Mouse (Mus musculus) embryonic facial prominence, embryonic 12.5 days (tissue): ENCODE results near the gene Tssk6. TPM values are rescaled to one million over a fixed set of nuclear protein-coding genes. Genes with fewer than 3 reads are reported as not detected.
"Not testable (repeated sequence)": the region's sequence is repeated elsewhere in the genome, so short reads cannot be mapped to it uniquely, and the experiment has no call there.

Source experiments
- ATAC-seq: fragments of 200-750 bp; cut with Nextera tagmentation; 2 replicates; pipeline ENCODE4 v1.8.0; 2017; ENCODE audit not compliant: insufficient number of reproducible peaks, insufficient read depth, low FRiP score, low TSS enrichment
- H3K27ac ChIP-seq: fragments of 300-500 bp; sonication (generic); 2 replicates; pipeline ENCODE4 v1.5.1; 2016; ENCODE audit warnings: mild to moderate bottlenecking
- H3K27me3 ChIP-seq: fragments of 300-500 bp; sonication (generic); 2 replicates; pipeline ENCODE4 v1.6.1; 2016; ENCODE audit warnings: mild to moderate bottlenecking, moderate library complexity
- H3K36me3 ChIP-seq: fragments of 300-500 bp; sonication (generic); 2 replicates; pipeline ENCODE4 v1.6.1; 2016; ENCODE audit warnings: mild to moderate bottlenecking
- H3K4me1 ChIP-seq: fragments of 300-500 bp; sonication (generic); 2 replicates; pipeline ENCODE4 v1.6.1; 2016
- H3K4me2 ChIP-seq: fragments of 300-500 bp; sonication (generic); replicated peaks from 2 replicates; pipeline ENCODE4 v1.6.1; 2016; ENCODE audit warnings: mild to moderate bottlenecking, moderate library complexity
- H3K4me3 ChIP-seq: fragments of 300-500 bp; sonication (generic); 2 replicates; pipeline ENCODE4 v1.5.1; 2016; ENCODE audit warnings: mild to moderate bottlenecking
- H3K9ac ChIP-seq: fragments of 300-500 bp; sonication (generic); 2 replicates; pipeline ENCODE4 v1.6.1; 2016; ENCODE audit warnings: mild to moderate bottlenecking, moderate library complexity
- H3K9me3 ChIP-seq: fragments of 300-500 bp; sonication (generic); 2 replicates; pipeline ENCODE4 v1.6.1; 2016; ENCODE audit warnings: mild to moderate bottlenecking, moderate library complexity
- WGBS: fragments of 180-500 bp; shearing (Covaris S2); methylation state at CpG from one replicate; pipeline ENCODE4 v1.1.7; 2016; 5-methylcytosine and 5-hydroxymethylcytosine counted together
- polyA plus RNA-seq: library from polyadenylated mRNA; unstranded; fragments of >200 nt; fragmentation: Nextera tagmentation; extraction: Ambion mirVana; gene quantifications from 2 replicates; pipeline ENCODE4 v1.2.1, GENCODE M21; 2016

The Tssk6 gene
- polyA plus RNA-seq, 1 experiment from 2014 or later: 5.1 TPM

DNA sequence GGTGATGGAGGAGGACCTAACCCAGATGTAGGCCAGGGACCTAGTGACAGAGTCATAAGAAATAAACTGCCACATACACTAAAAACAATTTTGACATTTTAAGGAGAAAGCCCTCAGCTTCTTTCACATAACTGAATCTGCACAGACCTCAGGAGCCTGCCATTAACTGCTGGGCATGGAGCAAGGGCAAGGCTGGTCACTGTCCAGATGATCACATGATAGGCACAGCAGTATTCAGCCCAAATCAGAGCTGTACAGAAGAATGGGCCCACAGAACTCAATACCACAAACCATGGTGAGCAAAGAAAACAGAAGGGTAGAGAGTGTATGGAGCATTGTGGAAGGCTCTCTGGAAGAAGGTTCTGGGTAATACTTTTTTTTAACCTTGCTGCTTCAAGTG lies 24.9 kb downstream of the Tssk6 start:
- H3K4me1 ChIP-seq: no peaks in the 10 kb centered on the region
- no peaks in the 10 kb centered on the region for H3K27me3 ChIP-seq
- H3K9ac ChIP-seq: no peak overlapping the region
- H3K36me3 ChIP-seq: 0 out of 2 replicates have a peak, but pooled peaks cover 4% of the 10 kb centered on the region
- no peak overlapping the region for H3K27ac ChIP-seq
- H3K9me3 ChIP-seq: no peaks in the 10 kb centered on the region
- no peak for ATAC-seq
- H3K4me3 ChIP-seq: no peak overlapping the region
- H3K4me2 ChIP-seq: no peak overlapping the region

DNA sequence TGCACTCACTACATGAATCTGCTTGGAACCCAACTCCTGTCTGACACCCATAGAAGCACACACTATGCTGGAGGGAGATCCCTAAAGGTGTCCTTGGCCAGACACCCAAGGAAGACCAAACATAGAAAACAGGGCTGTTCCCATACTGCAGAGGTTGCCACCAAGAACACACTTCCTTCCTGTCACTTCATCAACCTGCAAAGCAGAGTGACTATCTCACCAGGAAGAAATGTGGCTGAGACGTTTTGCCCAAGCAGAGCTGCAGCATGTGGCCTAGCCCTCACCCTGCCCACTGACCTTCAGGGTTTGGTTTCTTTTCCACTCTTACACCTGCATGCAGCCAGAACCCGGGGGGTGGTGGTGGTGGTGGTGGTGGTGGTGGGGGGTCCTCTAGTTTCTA lies 31.8 kb downstream of the Tssk6 start:
- no peaks in the 10 kb centered on the region for H3K4me1 ChIP-seq
- 84% methylated on average over 2 of the region's 2 CpGs for WGBS
- H3K4me2 ChIP-seq: no peak overlapping the region
- H3K36me3 ChIP-seq: peaks cover 28% of the 10 kb centered on the region
- H3K9me3 ChIP-seq: no peaks in the 10 kb centered on the region
- no peak overlapping the region for H3K4me3 ChIP-seq
- H3K27me3 ChIP-seq: no peaks in the 10 kb centered on the region
- H3K27ac ChIP-seq: no peak overlapping the region
- no peak overlapping the region for H3K9ac ChIP-seq
- no peak for ATAC-seq

DNA sequence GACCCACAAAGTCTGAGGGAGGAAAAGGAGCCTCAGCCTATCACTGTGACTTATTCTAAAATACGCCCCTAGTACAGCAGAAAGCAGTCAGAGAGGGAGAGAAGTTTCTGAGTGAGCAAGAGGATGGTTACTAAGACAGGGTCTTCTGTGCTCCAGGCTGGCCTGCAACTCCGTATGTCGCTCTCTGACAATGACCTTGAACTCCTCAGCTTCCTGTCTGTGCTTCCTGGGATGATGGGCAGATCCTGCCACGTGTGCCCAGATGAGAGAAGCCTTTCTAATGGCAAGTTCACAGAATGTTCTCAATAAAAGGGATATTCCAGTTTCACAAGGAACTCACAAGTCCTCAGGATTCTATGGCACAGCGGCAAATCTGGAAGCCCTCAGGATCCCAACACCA lies 32.6 kb downstream of the Tssk6 start:
- Histone ChIP-seq H3K36me3 (peaks cover 28% of the 10 kb centered on the region), H3K4me2 (no peak overlapping the region), H3K27ac (no peak overlapping the region), H3K9ac (no peak overlapping the region), H3K27me3 (no peaks in the 10 kb centered on the region), H3K9me3 (no peaks in the 10 kb centered on the region), H3K4me1 (peaks cover 1% of the 10 kb centered on the region), H3K4me3 (no peak overlapping the region)
- ATAC-seq: no peak
- WGBS: 79% methylated on average over 5 of the region's 5 CpGs

DNA sequence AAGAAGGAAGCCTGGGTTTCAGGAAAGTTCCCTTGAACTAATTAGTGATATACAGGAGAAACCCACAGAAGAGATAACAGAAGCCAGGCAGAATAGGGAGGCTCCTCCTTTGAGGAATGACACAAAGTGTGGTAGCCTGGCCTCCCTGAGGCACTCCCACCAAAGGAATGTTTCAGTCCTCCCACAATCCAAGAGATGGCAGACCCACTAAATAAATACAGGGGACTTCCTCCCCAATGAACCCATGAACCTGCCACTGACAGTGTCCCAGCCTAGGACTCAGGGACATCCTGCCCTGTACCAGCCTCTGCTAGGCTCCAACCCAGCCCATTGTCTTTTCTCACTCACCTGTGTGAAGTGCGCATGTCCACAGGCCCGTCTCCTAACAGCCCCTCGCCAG lies 33.4 kb downstream of the Tssk6 start:
- Histone ChIP-seq H3K4me1 (peaks cover 10% of the 10 kb centered on the region), H3K9me3 (no peaks in the 10 kb centered on the region), H3K4me3 (no peak overlapping the region), H3K27me3 (no peaks in the 10 kb centered on the region), H3K9ac (no peak overlapping the region), H3K36me3 (peaks cover 28% of the 10 kb centered on the region), H3K27ac (no peak overlapping the region), H3K4me2 (no peak overlapping the region)
- WGBS: 93% methylated on average over 3 of the region's 3 CpGs
- ATAC-seq: no peak

DNA sequence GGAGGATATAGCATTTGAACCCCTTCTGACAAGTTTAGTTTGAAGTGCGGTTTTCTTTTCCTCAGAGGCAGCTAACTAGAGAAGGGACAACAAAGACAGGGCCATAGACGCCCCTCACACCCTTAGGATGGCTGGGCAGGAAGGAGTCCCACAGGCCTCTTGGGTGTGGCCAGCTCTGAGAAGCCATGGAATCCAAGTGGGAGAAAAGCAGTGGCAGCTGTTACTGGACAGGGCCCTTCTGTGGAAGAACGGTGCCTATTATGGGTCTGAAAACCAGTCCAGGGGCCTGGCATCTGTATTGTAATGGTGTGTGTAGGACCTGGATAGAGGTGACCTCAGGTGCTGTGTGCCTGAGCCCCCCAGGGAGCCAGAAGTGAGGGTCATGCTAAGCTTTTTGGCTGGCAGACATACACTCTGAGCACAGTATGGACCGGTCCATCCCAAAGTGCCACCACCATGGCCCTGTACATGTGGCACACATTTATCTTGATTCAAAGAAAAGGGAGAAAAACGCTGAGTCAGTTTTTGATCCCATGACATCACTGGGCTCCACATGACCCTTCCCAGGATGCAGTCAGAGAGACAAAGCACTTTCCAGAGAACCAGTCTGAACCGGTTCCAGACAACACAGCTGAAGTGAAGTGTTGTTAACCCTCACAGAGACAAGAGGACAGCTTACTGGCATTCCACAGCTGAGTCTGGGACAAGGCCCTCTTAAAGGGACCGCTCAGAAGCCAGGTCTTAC lies 34.2 kb downstream of the Tssk6 start:
- peak; percentile 69 for ATAC-seq
- Histone ChIP-seq H3K4me1 (peaks cover 11% of the 10 kb centered on the region), H3K36me3 (peaks cover 28% of the 10 kb centered on the region), H3K27ac (0 out of 2 replicates have a peak overlapping the region, but pooled peaks have one; percentile 17), H3K27me3 (no peaks in the 10 kb centered on the region), H3K9ac (no peak overlapping the region), H3K4me2 (no peak overlapping the region), H3K9me3 (no peaks in the 10 kb centered on the region), H3K4me3 (no peak overlapping the region)
- WGBS: 64% methylated on average over 7 of the region's 7 CpGs

DNA sequence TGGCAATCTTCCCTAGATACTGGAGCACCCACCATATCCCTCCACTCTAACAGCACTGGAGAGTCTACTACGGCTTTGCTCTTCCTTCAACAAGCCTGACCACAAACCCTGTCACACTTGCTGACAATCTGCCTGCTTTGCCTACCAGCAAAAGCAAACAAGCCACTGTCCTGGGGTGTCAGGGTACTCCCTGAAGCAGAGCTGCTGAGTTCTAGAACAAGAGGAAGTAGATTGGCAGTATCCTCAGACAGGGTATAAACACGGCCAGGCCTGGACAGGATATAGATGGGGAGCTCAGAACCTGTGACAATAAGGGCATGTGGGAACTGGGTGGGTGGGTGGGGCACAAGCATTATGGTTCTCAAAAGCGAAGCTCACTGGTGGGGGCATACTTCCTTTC lies 35.5 kb downstream of the Tssk6 start:
- Histone ChIP-seq H3K4me2 (no peak overlapping the region), H3K9me3 (no peaks in the 10 kb centered on the region), H3K27ac (no peak overlapping the region), H3K4me3 (no peak overlapping the region), H3K36me3 (peaks cover 28% of the 10 kb centered on the region), H3K4me1 (peaks cover 11% of the 10 kb centered on the region), H3K9ac (no peak overlapping the region), H3K27me3 (no peaks in the 10 kb centered on the region)
- WGBS: 90% methylated on average over 3 of the region's 3 CpGs
- no peak for ATAC-seq

DNA sequence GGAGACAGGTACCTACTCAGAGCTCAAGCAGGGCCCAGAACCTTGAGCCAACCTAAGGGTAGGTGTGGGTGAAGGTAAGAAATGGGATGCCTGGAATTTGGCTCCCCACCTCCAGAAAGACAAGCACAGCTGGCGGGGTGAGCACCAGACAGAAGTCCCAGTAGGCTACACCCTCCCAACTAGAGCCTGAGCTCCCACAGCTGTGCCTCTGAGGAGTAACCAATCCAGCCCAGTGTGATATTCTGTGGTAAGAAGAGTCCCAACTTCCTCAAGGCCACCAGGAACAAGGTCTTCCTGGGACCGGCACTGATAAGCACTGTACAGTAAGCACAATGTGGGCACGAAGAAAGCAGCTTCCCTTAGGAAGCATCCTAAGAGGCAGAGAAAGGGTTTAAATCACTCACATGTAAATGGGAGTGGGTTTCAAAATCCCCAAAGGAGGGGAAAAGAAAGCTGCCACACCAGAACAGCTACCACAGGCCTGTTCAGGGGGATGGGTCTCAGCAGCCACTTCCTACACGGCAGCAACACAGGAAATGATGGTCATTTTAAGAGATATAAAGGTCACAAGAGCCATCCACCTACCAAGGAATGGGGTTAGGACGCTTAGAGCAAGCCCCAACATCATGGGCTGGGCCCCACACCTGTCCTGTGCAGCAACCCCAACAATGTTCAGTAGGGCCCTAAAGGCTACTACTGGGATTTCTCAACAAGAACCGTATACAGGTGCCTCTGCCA lies 36.4 kb downstream of the Tssk6 start:
- no peak for ATAC-seq
- H3K4me1 ChIP-seq: peaks cover 11% of the 10 kb centered on the region
- no peaks in the 10 kb centered on the region for H3K27me3 ChIP-seq
- H3K4me2 ChIP-seq: no peak overlapping the region
- no peaks in the 10 kb centered on the region for H3K9me3 ChIP-seq
- no peak overlapping the region for H3K9ac ChIP-seq
- H3K36me3 ChIP-seq: peaks cover 28% of the 10 kb centered on the region
- H3K4me3 ChIP-seq: no peak overlapping the region
- 80% methylated on average over 6 of the region's 6 CpGs for WGBS
- no peak overlapping the region for H3K27ac ChIP-seq

DNA sequence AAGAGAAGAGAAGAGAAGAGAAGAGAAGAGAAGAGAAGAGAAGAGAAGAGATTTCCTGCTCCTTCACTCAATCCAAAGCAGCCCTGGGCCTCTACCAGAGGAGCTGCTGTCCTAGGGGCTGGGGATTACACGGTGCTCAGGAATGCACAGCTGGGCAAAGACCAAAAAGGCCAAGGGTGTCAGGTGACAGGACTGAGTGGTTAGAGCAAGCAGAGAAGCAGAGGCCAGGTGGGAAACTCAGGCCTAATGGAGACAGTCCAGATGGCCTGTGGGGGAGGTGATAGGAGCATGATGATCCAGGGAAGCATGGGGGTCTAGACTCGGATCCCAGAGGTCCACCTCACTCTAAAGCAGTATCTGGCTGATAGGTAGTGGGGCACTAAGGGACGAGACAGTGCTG lies 37.6 kb downstream of the Tssk6 start:
- Histone ChIP-seq H3K9ac (no peak overlapping the region), H3K36me3 (peaks cover 17% of the 10 kb centered on the region), H3K9me3 (no peaks in the 10 kb centered on the region), H3K4me2 (no peak overlapping the region), H3K4me3 (no peak overlapping the region), H3K27ac (no peak overlapping the region), H3K4me1 (peaks cover 11% of the 10 kb centered on the region), H3K27me3 (no peaks in the 10 kb centered on the region)
- 31% methylated on average over 3 of the region's 3 CpGs for WGBS
- ATAC-seq: no peak

DNA sequence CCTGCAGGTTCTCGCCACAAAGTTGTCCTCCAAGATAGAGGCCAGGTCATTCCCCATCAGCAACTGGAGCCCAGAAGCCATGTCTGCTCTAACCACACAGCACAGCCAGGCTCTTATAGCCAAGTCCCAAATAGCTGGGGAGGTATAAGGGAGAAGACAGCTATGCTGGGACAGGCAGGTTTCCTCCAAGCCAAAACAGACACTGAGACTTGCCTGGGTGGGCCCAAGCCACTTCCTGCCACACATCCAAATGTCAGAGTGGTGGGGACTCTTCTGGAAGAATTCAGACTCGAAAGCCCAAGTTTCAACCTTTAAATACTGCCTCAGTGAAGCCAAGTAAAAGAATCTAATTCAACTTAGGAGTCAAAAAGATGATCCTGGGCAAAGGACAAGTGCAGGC lies 38.4 kb downstream of the Tssk6 start:
- Histone ChIP-seq H3K4me2 (no peak overlapping the region), H3K9me3 (no peaks in the 10 kb centered on the region), H3K36me3 (peaks cover 10% of the 10 kb centered on the region), H3K9ac (no peak overlapping the region), H3K27me3 (no peaks in the 10 kb centered on the region), H3K4me3 (no peak overlapping the region), H3K4me1 (peaks cover 11% of the 10 kb centered on the region), H3K27ac (no peak overlapping the region)
- WGBS: 92% methylated on average over 2 of the region's 2 CpGs
- ATAC-seq: no peak

DNA sequence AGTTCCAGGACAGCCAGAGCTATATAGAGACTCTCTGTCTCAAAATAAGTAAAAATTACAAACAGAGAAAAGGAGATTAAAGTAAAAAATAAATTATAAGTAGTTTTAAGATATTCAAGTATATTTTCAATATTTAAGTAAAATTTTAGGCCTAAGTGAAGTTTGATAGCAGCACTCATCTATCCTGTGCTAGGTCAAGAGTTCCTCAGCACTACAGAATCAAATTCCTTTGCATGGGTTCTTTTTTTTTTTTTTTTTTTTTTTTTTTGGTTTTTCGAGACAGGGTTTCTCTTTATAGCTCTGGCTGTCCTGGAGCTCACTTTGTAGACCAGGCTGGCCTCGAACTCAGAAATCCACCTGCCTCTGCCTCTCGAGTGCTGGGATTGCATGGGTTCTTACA lies 40.5 kb downstream of the Tssk6 start:
- ATAC-seq, H3K36me3 ChIP-seq, H3K27ac ChIP-seq, H3K4me2 ChIP-seq, H3K9ac ChIP-seq, H3K9me3 ChIP-seq, H3K27me3 ChIP-seq, H3K4me3 ChIP-seq: not testable (repeated sequence)
- 77% methylated on average over 3 of the region's 3 CpGs for WGBS
- peaks cover 11% of the 10 kb centered on the region for H3K4me1 ChIP-seq

DNA sequence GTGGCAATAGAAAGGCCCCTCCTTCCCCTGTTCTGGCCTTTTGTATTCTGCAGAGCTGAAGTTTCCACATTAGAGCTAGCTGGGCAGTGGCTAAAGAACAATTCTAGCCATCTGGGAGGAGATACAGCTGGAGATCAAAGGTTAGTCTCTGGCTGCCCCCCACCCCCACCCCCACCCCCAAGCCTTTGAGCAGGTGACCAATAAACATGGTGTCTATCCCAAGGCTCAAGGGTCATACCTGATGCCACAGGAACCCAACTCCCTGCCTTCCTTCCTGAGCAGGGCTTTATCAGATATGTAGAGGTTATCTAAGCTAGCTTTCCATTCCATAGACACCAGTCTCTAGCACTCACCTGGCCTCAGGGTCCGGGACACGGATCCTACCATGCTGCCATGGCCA lies 48.3 kb downstream of the Tssk6 start:
- Histone ChIP-seq H3K4me2 (no peak overlapping the region), H3K4me3 (no peak overlapping the region), H3K27ac (no peak overlapping the region), H3K27me3 (no peaks in the 10 kb centered on the region), H3K36me3 (0 out of 2 replicates have a peak, but pooled peaks cover 4% of the 10 kb centered on the region), H3K9ac (no peak overlapping the region), H3K9me3 (no peaks in the 10 kb centered on the region), H3K4me1 (peaks cover 6% of the 10 kb centered on the region; the same call in 1 of the 2 replicates)
- WGBS: 87% methylated on average over 2 of the region's 2 CpGs
- ATAC-seq: no peak
